Mouse (Mus musculus) cerebellum, adult 9-11 months (tissue): ENCODE measurements around the gene Bnc2.

ENCODE experiments used
- DNase-seq: peaks from one replicate; pipeline ENCODE4 v3.0.0; 2022

The Bnc2 gene

GRCm38 (mm10) chr4:84310851-84311250 lies 364.2 kb downstream of the Bnc2 start:
- DNase-seq, result no peak

- DNase-seq, result no peak
These were observed 366.7 kb downstream of the Bnc2 start for GRCm38 (mm10) chr4:84308226-84308862.

GRCm38 (mm10) chr4:84306928-84307606 lies 368.0 kb downstream of the Bnc2 start:
- DNase-seq, result no peak

- no peak for DNase-seq
These were observed 372.1 kb downstream of the Bnc2 start for GRCm38 (mm10) chr4:84302949-84303348.

- DNase-seq, result no peak
These were observed 389.9 kb downstream of the Bnc2 start for GRCm38 (mm10) chr4:84285153-84285552.

- DNase-seq, result no peak
These were observed 392.4 kb downstream of the Bnc2 start for GRCm38 (mm10) chr4:84282651-84283050.

- no peak for DNase-seq
These were observed 396.9 kb downstream of the Bnc2 start for GRCm38 (mm10) chr4:84278156-84278555.

- DNase-seq, result no peak
These were observed 399.0 kb downstream of the Bnc2 start for GRCm38 (mm10) chr4:84276081-84276480.

- no peak for DNase-seq
These were observed 400.9 kb downstream of the Bnc2 start for GRCm38 (mm10) chr4:84274158-84274557.

GRCm38 (mm10) chr4:84272867-84273266 lies 402.2 kb downstream of the Bnc2 start:
- DNase-seq, result no peak

GRCm38 (mm10) chr4:84269845-84270244 lies 405.2 kb downstream of the Bnc2 start:
- DNase-seq, result no peak

- DNase-seq, result no peak
These were observed 427.7 kb downstream of the Bnc2 start for GRCm38 (mm10) chr4:84247356-84247755.

- no peak for DNase-seq
These were observed 442.7 kb downstream of the Bnc2 start for GRCm38 (mm10) chr4:84232346-84232745.

- no peak for DNase-seq
These were observed 443.8 kb downstream of the Bnc2 start for GRCm38 (mm10) chr4:84231251-84231650.

- no peak for DNase-seq
These were observed 445.7 kb downstream of the Bnc2 start for GRCm38 (mm10) chr4:84229189-84229960.

GRCm38 (mm10) chr4:84228551-84228950 lies 446.5 kb downstream of the Bnc2 start:
- no peak for DNase-seq
